Mouse (Mus musculus) midbrain, embryonic 16.5 days (tissue): ENCODE results near the gene Atp13a1. TPM values are rescaled to one million over a fixed set of nuclear protein-coding genes. Genes with fewer than 3 reads are reported as not detected.

ENCODE experiments used
- ATAC-seq: fragments of 200-750 bp; cut with Nextera tagmentation; 2 replicates; pipeline ENCODE4 v1.8.0; 2017; ENCODE audit warnings: moderate TSS enrichment
- H3K27ac ChIP-seq: fragments of 300-500 bp; sonication (generic); 2 replicates; pipeline ENCODE4 v1.5.1; 2014; ENCODE audit warnings: mild to moderate bottlenecking, low read length, mixed read lengths
- H3K27me3 ChIP-seq: fragments of 300-500 bp; sonication (generic); 2 replicates; pipeline ENCODE4 v1.6.1; 2014; ENCODE audit warnings: low read depth, low read length, mixed read lengths; ENCODE audit not compliant: control insufficient read depth, insufficient read depth
- H3K36me3 ChIP-seq: fragments of 300-500 bp; sonication (generic); 2 replicates; pipeline ENCODE4 v1.6.1; 2014; ENCODE audit warnings: mild to moderate bottlenecking, low read length, moderate library complexity, mixed read lengths; ENCODE audit not compliant: control insufficient read depth, insufficient read depth
- H3K4me1 ChIP-seq: fragments of 300-500 bp; sonication (generic); 2 replicates; pipeline ENCODE4 v1.6.1; 2014; ENCODE audit warnings: mild to moderate bottlenecking, low read length, mixed read lengths; ENCODE audit not compliant: control insufficient read depth, insufficient read depth
- H3K4me2 ChIP-seq: fragments of 300-500 bp; sonication (generic); 2 replicates; pipeline ENCODE4 v1.6.1; 2014; ENCODE audit warnings: mild to moderate bottlenecking, low read length, mixed read lengths
- H3K4me3 ChIP-seq: fragments of 300-500 bp; sonication (generic); 2 replicates; pipeline ENCODE4 v1.5.1; 2014; ENCODE audit warnings: low read depth, mild to moderate bottlenecking, low read length, moderate library complexity, mixed read lengths
- H3K9ac ChIP-seq: fragments of 300-500 bp; sonication (generic); 2 replicates; pipeline ENCODE4 v1.6.1; 2014; ENCODE audit warnings: low read depth, low read length, mixed read lengths
- H3K9me3 ChIP-seq: fragments of 300-500 bp; sonication (generic); replicated peaks from 2 replicates; pipeline ENCODE4 v1.6.1; 2014; ENCODE audit warnings: mild to moderate bottlenecking, low read length, mixed read lengths; ENCODE audit not compliant: control insufficient read depth, poor library complexity, severe bottlenecking
- WGBS: fragments of 180-500 bp; shearing (Covaris S2); extraction: QIAGEN DNeasy Blood & Tissue Kit; methylation state at CpG from one replicate; pipeline ENCODE4 v1.1.7; 2014; 5-methylcytosine and 5-hydroxymethylcytosine counted together
- polyA plus RNA-seq: library from polyadenylated mRNA; unstranded; fragments of >200 nt; fragmentation: Nextera tagmentation; extraction: Ambion mirVana; gene quantifications from 2 replicates; pipeline ENCODE4 v1.2.1, GENCODE M21; 2015

Gene Atp13a1
- polyA plus RNA-seq, 1 experiment from 2014 or later: 57.1 TPM

GRCm38 (mm10) chr8:69774503-69775148, 16.3 kb upstream of the Atp13a1 start, which contains the start of gene Gm20422:
Gm20422 (minus strand) TSS chr8:69774886.
- Histone ChIP-seq H3K36me3 (no peaks in the 10 kb centered on the region), H3K27ac (peak within 1 kb of the TSS; percentile 98), H3K9ac (peak within 1 kb of the TSS; percentile 86), H3K4me3 (peak within 1 kb of the TSS; percentile 57), H3K9me3 (no peaks in the 10 kb centered on the region), H3K4me2 (peak within 1 kb of the TSS; percentile 65), H3K27me3 (no peaks in the 10 kb centered on the region), H3K4me1 (peaks cover 20% of the 10 kb centered on the region)
- WGBS: under 1% methylated on average over 36 of the region's 41 CpGs
- ATAC-seq: peak; percentile 99

GRCm38 (mm10) chr8:69775149-69775534, 15.8 kb upstream of the Atp13a1 start:
- Histone ChIP-seq H3K27me3 (no peaks in the 10 kb centered on the region), H3K4me1 (peaks cover 20% of the 10 kb centered on the region), H3K4me2 (peak overlapping the region; percentile 49), H3K9ac (peak overlapping the region; percentile 54), H3K9me3 (no peaks in the 10 kb centered on the region), H3K4me3 (peak overlapping the region; percentile 57; the same call in 1 of the 2 replicates), H3K36me3 (no peaks in the 10 kb centered on the region), H3K27ac (peak overlapping the region; percentile 98)
- ATAC-seq: peak; percentile 49; the same call in 1 of the 2 replicates
- WGBS: 51% methylated on average over 2 of the region's 2 CpGs

- WGBS: 65% methylated on average over 8 of the region's 12 CpGs
- no peaks in the 10 kb centered on the region for H3K36me3 ChIP-seq
- H3K4me2 ChIP-seq: no peak overlapping the region
- no peak overlapping the region for H3K9ac ChIP-seq
- no peaks in the 10 kb centered on the region for H3K9me3 ChIP-seq
- H3K27ac ChIP-seq: no peak overlapping the region
- no peak overlapping the region for H3K4me3 ChIP-seq
- H3K27me3 ChIP-seq: no peaks in the 10 kb centered on the region
- no peak for ATAC-seq
- H3K4me1 ChIP-seq: peaks cover 16% of the 10 kb centered on the region
These were observed 13.9 kb upstream of the Atp13a1 start for GRCm38 (mm10) chr8:69777111-69777510.

- H3K4me2 ChIP-seq: no peak overlapping the region
- H3K9me3 ChIP-seq: no peaks in the 10 kb centered on the region
- no peak overlapping the region for H3K27ac ChIP-seq
- H3K4me3 ChIP-seq: no peak overlapping the region
- H3K4me1 ChIP-seq: peaks cover 18% of the 10 kb centered on the region
- no peak overlapping the region for H3K9ac ChIP-seq
- ATAC-seq: no peak
- H3K27me3 ChIP-seq: no peaks in the 10 kb centered on the region
- peaks cover 2% of the 10 kb centered on the region; the same call in 1 of the 2 replicates for H3K36me3 ChIP-seq
- 95% methylated on average over 5 of the region's 5 CpGs for WGBS
These were observed 1.9 kb upstream of the Atp13a1 start for GRCm38 (mm10) chr8:69789105-69789504.

GRCm38 (mm10) chr8:69789731-69790130, 1.2 kb upstream of the Atp13a1 start:
- no peak overlapping the region for H3K27ac ChIP-seq
- H3K36me3 ChIP-seq: peaks cover 2% of the 10 kb centered on the region; the same call in 1 of the 2 replicates
- ATAC-seq: no peak
- no peak overlapping the region for H3K4me3 ChIP-seq
- WGBS: 75% methylated on average over 5 of the region's 5 CpGs
- H3K9me3 ChIP-seq: no peaks in the 10 kb centered on the region
- no peaks in the 10 kb centered on the region for H3K27me3 ChIP-seq
- no peak overlapping the region for H3K9ac ChIP-seq
- H3K4me2 ChIP-seq: no peak overlapping the region
- peaks cover 19% of the 10 kb centered on the region for H3K4me1 ChIP-seq

GRCm38 (mm10) chr8:69790364-69790763, 599 bp upstream of the Atp13a1 start:
- Histone ChIP-seq H3K9me3 (no peaks in the 10 kb centered on the region), H3K4me2 (peak overlapping the region; percentile 90), H3K4me1 (peaks cover 19% of the 10 kb centered on the region), H3K4me3 (peak overlapping the region; percentile 100), H3K27ac (peak overlapping the region; percentile 82), H3K9ac (peak overlapping the region; percentile 98), H3K36me3 (peaks cover 2% of the 10 kb centered on the region; the same call in 1 of the 2 replicates), H3K27me3 (no peaks in the 10 kb centered on the region)
- peak; percentile 44 for ATAC-seq
- WGBS: 35% methylated on average over 11 of the region's 11 CpGs

GRCm38 (mm10) chr8:69791415-69792068, 579 bp downstream of the Atp13a1 start:
- Histone ChIP-seq H3K4me1 (peaks cover 19% of the 10 kb centered on the region), H3K9ac (peak overlapping the region; percentile 98), H3K27ac (peak overlapping the region; percentile 82), H3K27me3 (no peaks in the 10 kb centered on the region), H3K36me3 (peaks cover 2% of the 10 kb centered on the region; the same call in 1 of the 2 replicates), H3K4me2 (peak overlapping the region; percentile 90), H3K4me3 (peak overlapping the region; percentile 100), H3K9me3 (no peaks in the 10 kb centered on the region)
- ATAC-seq: peak; percentile 78
- WGBS: under 1% methylated on average over 47 of the region's 48 CpGs

GRCm38 (mm10) chr8:69793666-69794065, 2.7 kb downstream of the Atp13a1 start:
- ATAC-seq: no peak
- peaks cover 20% of the 10 kb centered on the region for H3K36me3 ChIP-seq

GRCm38 (mm10) chr8:69794096-69794495, 3.1 kb downstream of the Atp13a1 start:
- H3K36me3 ChIP-seq: peaks cover 24% of the 10 kb centered on the region
- H3K27ac ChIP-seq: no peak overlapping the region
- H3K9me3 ChIP-seq: no peaks in the 10 kb centered on the region
- H3K9ac ChIP-seq: no peak overlapping the region
- no peak for ATAC-seq
- H3K4me3 ChIP-seq: no peak overlapping the region
- H3K4me1 ChIP-seq: peaks cover 19% of the 10 kb centered on the region
- no peak overlapping the region for H3K4me2 ChIP-seq
- no peaks in the 10 kb centered on the region for H3K27me3 ChIP-seq
- WGBS: 93% methylated on average over 3 of the region's 3 CpGs

More at GRCm38 (mm10) chr8:69793666-69794065, 2.7 kb downstream of the Atp13a1 start:
- Histone ChIP-seq H3K27me3 (no peaks in the 10 kb centered on the region), H3K9ac (no peak overlapping the region), H3K4me3 (no peak overlapping the region), H3K9me3 (no peaks in the 10 kb centered on the region), H3K4me1 (peaks cover 19% of the 10 kb centered on the region), H3K27ac (no peak overlapping the region), H3K4me2 (no peak overlapping the region)
- 96% methylated on average over 4 of the region's 4 CpGs for WGBS
